Mouse (Mus musculus) adrenal gland, adult (tissue): ENCODE results near the gene Tktl2.

Experiments used
- DNase-seq, 2 experiments: peaks; one replicate each; pipeline ENCODE4 v3.0.0; 2022 to 2023; ENCODE audit warnings: low spot score in 1 of 2; ENCODE audit not compliant: inconsistent age in 2 of 2

Tktl2 gene

DNA sequence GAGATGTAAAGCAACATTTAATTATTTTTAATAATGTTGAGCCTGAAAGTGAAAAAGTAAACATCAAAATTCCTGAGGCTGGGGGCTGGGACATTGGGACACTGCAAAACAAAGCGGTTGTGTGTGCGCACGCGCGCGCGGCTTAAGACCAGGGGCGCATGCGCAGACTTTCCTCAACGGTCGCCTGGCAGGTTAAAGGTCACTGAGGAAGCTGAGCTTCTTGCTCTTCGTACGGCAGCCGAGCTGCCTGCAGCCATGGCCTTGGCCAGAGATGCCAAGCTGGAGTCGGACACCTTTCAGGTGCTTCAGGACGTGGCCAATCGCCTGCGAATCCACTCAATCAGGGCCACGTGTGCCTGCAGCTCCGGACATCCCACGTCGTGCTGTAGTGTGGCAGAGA, at the start of gene Tktl2:
TSS of gene Tktl2 (plus strand) at position 220 of the 400 bp plus-strand sequence.
- DNase-seq = no peak

GRCm38 (mm10) chr8:66469821-66470220, 41.7 kb upstream of the Tktl2 start:
- no peak for DNase-seq

GRCm38 (mm10) chr8:66476880-66477279, 34.7 kb upstream of the Tktl2 start:
- no peak for DNase-seq

GRCm38 (mm10) chr8:66486084-66486763, 25.3 kb upstream of the Tktl2 start, which contains the start of gene Tma16:
Gene Tma16, minus strand, starts transcription at chr8:66486530.
- peak; percentile 81 to 95 for DNase-seq

DNA sequence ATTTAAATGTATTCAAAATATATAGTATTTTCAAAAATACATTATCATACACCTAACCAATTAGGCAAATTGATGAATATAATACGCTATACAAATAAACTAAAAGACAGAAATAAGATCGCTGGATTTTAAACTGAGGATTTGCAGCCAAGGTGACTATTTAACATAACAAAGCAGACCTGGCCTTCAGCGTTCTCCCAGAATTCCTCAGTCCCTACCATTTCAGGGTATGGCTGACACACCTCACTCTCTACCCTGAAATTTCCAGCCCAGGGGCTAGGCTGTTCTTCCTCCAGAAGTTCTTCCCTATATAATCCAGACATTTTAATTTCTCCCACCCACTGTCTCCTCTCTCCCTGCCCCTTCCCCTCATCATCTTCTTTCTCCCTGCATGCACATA, 23.0 kb upstream of the Tktl2 start:
- DNase-seq = no peak

DNA sequence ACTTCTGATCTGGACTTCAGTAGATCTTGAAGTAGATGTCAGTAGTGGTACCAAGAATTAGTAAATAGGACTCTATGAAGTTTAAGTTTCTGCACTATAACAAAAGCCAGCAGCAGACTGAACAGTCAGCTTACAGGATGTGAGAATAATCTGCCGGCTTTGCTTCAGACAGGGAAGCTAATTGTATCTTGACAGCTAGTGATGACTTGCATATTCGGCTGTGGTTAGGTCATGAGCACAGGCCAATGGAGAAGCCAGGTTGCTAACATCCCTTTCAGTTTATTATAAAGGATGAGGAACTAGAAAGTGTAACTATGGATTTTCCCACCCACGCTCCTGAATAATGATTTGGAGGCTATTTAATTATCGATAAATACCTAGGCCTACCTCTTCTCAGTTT, 20.9 kb upstream of the Tktl2 start:
- no peak for DNase-seq

DNA sequence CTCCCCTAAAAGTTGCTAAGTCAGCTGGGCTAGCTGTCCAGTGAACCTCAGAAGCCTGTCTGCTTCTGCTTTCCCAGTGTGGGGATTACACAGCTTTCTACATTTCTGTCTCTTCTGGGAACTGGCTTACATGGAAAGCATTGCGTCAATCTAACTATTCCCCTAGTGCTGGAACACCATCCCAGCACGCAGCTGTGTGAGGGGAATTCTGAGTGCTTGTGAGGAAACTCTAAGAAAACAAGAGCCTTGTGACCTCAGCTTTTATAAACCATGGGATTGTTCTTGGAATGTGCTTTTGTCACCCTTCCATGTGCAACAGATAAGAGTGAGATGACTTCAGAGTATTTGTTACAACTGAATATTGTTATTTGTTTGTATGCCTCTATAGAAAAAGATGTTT, 17.1 kb upstream of the Tktl2 start:
- DNase-seq = no peak

GRCm38 (mm10) chr8:66495726-66496125, 15.8 kb upstream of the Tktl2 start:
- peak; percentile 59 to 85 for DNase-seq

DNA sequence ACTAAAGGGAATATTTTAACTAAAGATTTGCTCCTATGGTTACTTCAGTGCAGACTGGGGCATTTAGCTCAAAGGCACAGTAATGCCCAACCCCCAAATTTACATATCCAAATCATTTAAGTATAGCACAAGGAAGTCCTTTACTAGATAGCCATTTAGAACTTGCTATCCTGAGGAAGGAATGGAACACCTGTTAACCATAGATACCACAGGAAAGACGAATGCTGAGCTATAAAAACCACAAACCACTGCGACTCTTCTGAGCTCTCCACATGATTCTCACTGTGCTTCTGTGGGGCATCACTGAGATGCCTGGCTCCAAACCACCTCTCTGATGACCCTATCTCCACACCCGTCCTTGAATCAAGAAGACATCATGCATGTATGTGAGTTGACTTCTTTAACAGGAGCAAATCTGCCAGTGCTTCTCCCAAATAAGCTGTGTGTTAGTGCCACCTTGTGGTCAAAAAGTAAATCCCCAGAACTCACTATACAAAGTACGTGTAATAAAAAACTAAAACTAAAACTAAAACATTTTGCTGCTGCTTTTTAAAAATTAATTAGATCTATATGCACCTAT, 14.5 kb upstream of the Tktl2 start:
- peak in 1 of 2 experiments; percentile 69 for DNase-seq

DNA sequence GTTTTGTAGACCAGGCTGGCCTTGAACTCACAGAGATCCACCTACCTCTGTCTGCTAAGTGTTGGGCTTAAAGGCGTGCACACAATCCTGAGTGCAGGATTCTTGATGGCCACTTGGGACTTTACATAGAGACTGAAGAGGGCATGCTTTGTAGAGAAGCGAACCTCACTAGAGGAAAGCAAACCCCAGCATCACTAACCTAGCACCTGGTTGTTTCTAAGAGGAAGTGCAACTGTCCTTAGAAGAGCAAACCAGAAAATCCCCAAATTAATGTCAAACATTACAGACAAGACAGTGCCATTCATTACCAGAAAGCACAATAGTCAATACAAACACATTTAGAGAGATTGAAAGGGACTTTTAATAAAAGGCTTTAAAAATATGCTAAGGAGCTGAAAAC, 8.2 kb upstream of the Tktl2 start:
- no peak for DNase-seq

DNA sequence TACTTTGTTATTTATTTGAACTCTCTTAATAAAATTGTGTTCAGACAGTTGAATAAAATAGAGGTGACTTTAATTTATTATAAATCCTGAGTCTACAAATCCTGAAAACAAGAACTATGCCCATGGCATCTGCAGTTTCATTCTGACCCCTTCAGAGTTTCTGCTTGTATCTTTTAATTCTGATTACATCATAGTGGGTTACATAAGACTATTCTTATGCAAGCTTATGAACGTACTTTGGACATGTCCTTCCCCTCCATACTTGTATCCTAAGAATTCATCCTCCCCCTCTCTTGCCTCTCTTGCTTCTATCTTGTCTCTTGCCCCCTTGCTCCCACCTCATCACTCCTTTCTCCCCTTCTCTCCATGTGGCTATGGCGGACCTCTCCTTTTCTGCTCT, 7.6 kb downstream of the Tktl2 start:
- DNase-seq = no peak

DNA sequence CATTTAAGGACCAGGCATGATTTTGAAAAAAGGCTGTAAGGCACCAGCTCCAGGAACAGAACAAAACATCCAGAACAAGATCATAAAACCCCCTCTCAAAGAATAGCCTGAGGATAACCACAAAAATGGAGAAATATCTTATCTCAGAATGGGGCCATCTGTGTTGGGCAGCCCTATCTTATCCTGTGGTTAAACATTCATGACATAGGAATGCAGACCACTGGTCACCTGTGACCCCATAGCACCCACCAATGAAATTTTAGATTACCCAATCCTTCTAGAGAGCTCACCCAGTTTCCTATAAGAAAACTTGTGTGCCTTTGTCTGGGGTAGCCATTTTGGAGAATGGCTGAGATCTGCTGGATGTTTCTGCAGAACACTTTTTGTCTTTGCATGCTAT, 9.0 kb downstream of the Tktl2 start:
- DNase-seq = no peak

GRCm38 (mm10) chr8:66550092-66550491, 38.5 kb downstream of the Tktl2 start:
- DNase-seq = no peak
